Mouse (Mus musculus) stomach, embryonic 16.5 days (tissue): ENCODE data around the gene Nptn. TPM values are rescaled to one million over a fixed set of nuclear protein-coding genes. Genes with fewer than 3 reads are reported as not detected.

Experiments
- ATAC-seq: fragments of 200-750 bp; cut with Nextera tagmentation; 2 replicates; pipeline ENCODE4 v1.8.0; 2017; ENCODE audit warnings: moderate number of reproducible peaks, moderate TSS enrichment; ENCODE audit not compliant: insufficient read depth, low FRiP score
- H3K27ac ChIP-seq: fragments of 300-500 bp; sonication (generic); 2 replicates; pipeline ENCODE4 v1.5.1; 2014; ENCODE audit warnings: low read length
- H3K27me3 ChIP-seq: fragments of 300-500 bp; sonication (generic); 2 replicates; pipeline ENCODE4 v1.6.1; 2014; ENCODE audit warnings: low read length, control low read depth, mixed read lengths; ENCODE audit not compliant: control insufficient read depth, insufficient read depth
- H3K36me3 ChIP-seq: fragments of 300-500 bp; sonication (generic); 2 replicates; pipeline ENCODE4 v1.6.1; 2014; ENCODE audit warnings: low read length; ENCODE audit not compliant: control insufficient read depth, insufficient read depth
- H3K4me1 ChIP-seq: fragments of 300-500 bp; sonication (generic); 2 replicates; pipeline ENCODE4 v1.6.1; 2014; ENCODE audit warnings: low read length, control low read depth, mixed read lengths; ENCODE audit not compliant: control insufficient read depth, insufficient read depth
- H3K4me2 ChIP-seq: fragments of 300-500 bp; sonication (generic); 2 replicates; pipeline ENCODE4 v1.6.1; 2014; ENCODE audit warnings: low read depth, low read length, mixed read lengths
- H3K4me3 ChIP-seq: fragments of 300-500 bp; sonication (generic); replicated peaks from 2 replicates; pipeline ENCODE4 v1.5.1; 2014; ENCODE audit warnings: mild to moderate bottlenecking, low read length
- H3K9ac ChIP-seq: fragments of 300-500 bp; sonication (generic); 2 replicates; pipeline ENCODE4 v1.6.1; 2014; ENCODE audit warnings: low read length
- H3K9me3 ChIP-seq: fragments of 300-500 bp; sonication (generic); replicated peaks from 2 replicates; pipeline ENCODE4 v1.6.1; 2016; ENCODE audit warnings: low read length, control low read depth; ENCODE audit not compliant: control insufficient read depth
- WGBS: fragments of 180-500 bp; shearing (Covaris S2); extraction: QIAGEN DNeasy Blood & Tissue Kit; methylation state at CpG from one replicate; pipeline ENCODE4 v1.1.7; 2014; 5-methylcytosine and 5-hydroxymethylcytosine counted together
- polyA plus RNA-seq: library from polyadenylated mRNA; unstranded; fragments of >200 nt; fragmentation: Nextera tagmentation; extraction: Ambion mirVana; gene quantifications from 2 replicates; pipeline ENCODE4 v1.2.1, GENCODE M21; 2015

The Nptn gene
- polyA plus RNA-seq, 1 experiment from 2014 or later = 155 TPM

- no peak overlapping the region for H3K27ac ChIP-seq
- ATAC-seq = no peak
- no peaks in the 10 kb centered on the region for H3K27me3 ChIP-seq
- H3K9me3 ChIP-seq = no peaks in the 10 kb centered on the region
- WGBS = 60% methylated on average over 9 of the region's 9 CpGs
- no peak overlapping the region for H3K4me2 ChIP-seq
- no peaks in the 10 kb centered on the region for H3K4me1 ChIP-seq
- no peaks in the 10 kb centered on the region for H3K36me3 ChIP-seq
- no peak overlapping the region for H3K4me3 ChIP-seq
- no peak overlapping the region for H3K9ac ChIP-seq
Observed at GRCm38 (mm10) chr9:58667244-58667643, 85.2 kb downstream of the Nptn start.

- 91% methylated on average over 3 of the region's 3 CpGs for WGBS
- Histone ChIP-seq H3K9ac (no peak overlapping the region), H3K4me3 (no peak overlapping the region), H3K4me2 (no peak overlapping the region), H3K27ac (no peak overlapping the region), H3K4me1 (peaks cover 3% of the 10 kb centered on the region), H3K36me3 (no peaks in the 10 kb centered on the region), H3K9me3 (no peaks in the 10 kb centered on the region), H3K27me3 (no peaks in the 10 kb centered on the region)
- no peak for ATAC-seq
Observed at GRCm38 (mm10) chr9:58668171-58668570, 86.1 kb downstream of the Nptn start.

- no peaks in the 10 kb centered on the region for H3K9me3 ChIP-seq
- H3K27me3 ChIP-seq = no peaks in the 10 kb centered on the region
- no peak overlapping the region for H3K4me2 ChIP-seq
- H3K4me3 ChIP-seq = no peak overlapping the region
- H3K36me3 ChIP-seq = no peaks in the 10 kb centered on the region
- WGBS = 58% methylated on average over 3 of the region's 3 CpGs
- H3K27ac ChIP-seq = no peak overlapping the region
- H3K4me1 ChIP-seq = peaks cover 3% of the 10 kb centered on the region
- ATAC-seq = no peak
- no peak overlapping the region for H3K9ac ChIP-seq
Observed at GRCm38 (mm10) chr9:58669071-58669470, 87.0 kb downstream of the Nptn start.

GRCm38 (mm10) chr9:58669819-58670218, 87.8 kb downstream of the Nptn start:
- WGBS = 91% methylated on average over 6 of the region's 6 CpGs
- Histone ChIP-seq H3K4me1 (peaks cover 3% of the 10 kb centered on the region), H3K9me3 (no peaks in the 10 kb centered on the region), H3K4me3 (no peak overlapping the region), H3K9ac (no peak overlapping the region), H3K36me3 (no peaks in the 10 kb centered on the region), H3K4me2 (no peak overlapping the region), H3K27ac (no peak overlapping the region), H3K27me3 (no peaks in the 10 kb centered on the region)
- ATAC-seq = no peak

GRCm38 (mm10) chr9:58672474-58672873, 90.4 kb downstream of the Nptn start:
- no peak overlapping the region for H3K9ac ChIP-seq
- H3K36me3 ChIP-seq = no peaks in the 10 kb centered on the region
- H3K27ac ChIP-seq = no peak overlapping the region
- no peak overlapping the region for H3K4me2 ChIP-seq
- H3K9me3 ChIP-seq = no peaks in the 10 kb centered on the region
- no peaks in the 10 kb centered on the region for H3K27me3 ChIP-seq
- no peak overlapping the region for H3K4me3 ChIP-seq
- peaks cover 3% of the 10 kb centered on the region for H3K4me1 ChIP-seq
- ATAC-seq = no peak
- 39% methylated on average over 4 of the region's 4 CpGs for WGBS

- ATAC-seq = no peak
- Histone ChIP-seq H3K4me2 (no peak overlapping the region), H3K27ac (no peak overlapping the region), H3K4me1 (peaks cover 3% of the 10 kb centered on the region), H3K4me3 (no peak overlapping the region), H3K9me3 (no peaks in the 10 kb centered on the region), H3K27me3 (no peaks in the 10 kb centered on the region), H3K9ac (no peak overlapping the region), H3K36me3 (no peaks in the 10 kb centered on the region)
- WGBS = 73% methylated on average over 11 of the region's 11 CpGs
Observed at GRCm38 (mm10) chr9:58674736-58675135, 92.7 kb downstream of the Nptn start.

GRCm38 (mm10) chr9:58675371-58675770, 93.3 kb downstream of the Nptn start:
- Histone ChIP-seq H3K4me3 (no peak overlapping the region), H3K9ac (no peak overlapping the region), H3K9me3 (no peaks in the 10 kb centered on the region), H3K27ac (no peak overlapping the region), H3K27me3 (no peaks in the 10 kb centered on the region), H3K36me3 (no peaks in the 10 kb centered on the region), H3K4me1 (peaks cover 3% of the 10 kb centered on the region), H3K4me2 (no peak overlapping the region)
- 67% methylated on average over 6 of the region's 6 CpGs for WGBS
- no peak for ATAC-seq

GRCm38 (mm10) chr9:58681411-58681810, 99.4 kb downstream of the Nptn start:
- Histone ChIP-seq H3K36me3 (no peaks in the 10 kb centered on the region), H3K4me1 (no peaks in the 10 kb centered on the region), H3K4me2 (no peak overlapping the region), H3K9me3 (no peaks in the 10 kb centered on the region), H3K4me3 (no peak overlapping the region), H3K9ac (no peak overlapping the region), H3K27me3 (no peaks in the 10 kb centered on the region), H3K27ac (no peak overlapping the region)
- no peak for ATAC-seq
- WGBS = 49% methylated on average over 2 of the region's 2 CpGs

GRCm38 (mm10) chr9:58682106-58682505, 100.1 kb downstream of the Nptn start:
- WGBS = 50% methylated on average over 6 of the region's 6 CpGs
- Histone ChIP-seq H3K9me3 (no peaks in the 10 kb centered on the region), H3K36me3 (no peaks in the 10 kb centered on the region), H3K27me3 (no peaks in the 10 kb centered on the region), H3K27ac (no peak overlapping the region), H3K4me3 (no peak overlapping the region), H3K4me1 (no peaks in the 10 kb centered on the region), H3K9ac (no peak overlapping the region), H3K4me2 (no peak overlapping the region)
- no peak for ATAC-seq

- Histone ChIP-seq H3K27ac (no peak overlapping the region), H3K4me2 (no peak overlapping the region), H3K4me1 (no peaks in the 10 kb centered on the region), H3K27me3 (no peaks in the 10 kb centered on the region), H3K4me3 (no peak overlapping the region), H3K9me3 (no peaks in the 10 kb centered on the region), H3K9ac (no peak overlapping the region), H3K36me3 (no peaks in the 10 kb centered on the region)
- ATAC-seq = no peak
- 56% methylated on average over 6 of the region's 6 CpGs for WGBS
Observed at GRCm38 (mm10) chr9:58683372-58683771, 101.3 kb downstream of the Nptn start.
